In the genomic region with DNA sequence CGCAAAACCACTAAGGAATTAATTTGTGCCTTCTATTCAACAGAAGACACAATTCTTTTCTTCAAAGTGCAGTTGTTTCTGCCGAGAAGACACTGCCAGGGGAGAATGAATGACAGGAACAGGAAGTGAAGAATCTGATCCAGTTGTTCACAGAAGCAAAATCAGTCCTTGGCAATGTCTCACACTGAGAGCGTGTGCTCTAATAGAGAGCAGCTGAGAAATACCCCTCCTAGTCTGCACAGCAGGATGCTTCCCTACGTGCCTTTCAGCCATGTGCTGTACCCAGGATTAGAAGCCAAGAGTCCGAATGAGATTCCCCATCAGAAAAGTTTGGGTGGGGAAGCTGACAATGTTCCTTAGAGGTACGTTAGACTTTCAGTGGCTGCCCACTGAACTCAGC, we compare ENCODE assay signal across 23 mouse cellular contexts. TPM values are rescaled to one million over a fixed set of nuclear protein-coding genes. Genes with fewer than 3 reads are reported as not detected.
DNase-seq lines count a peak whose midpoint lies in the region; ATAC-seq and TF ChIP-seq lines count a peak whose summit lies in the region.
"Had no signal": no experiment of that assay in that cellular context is flagged by ENCODE, and none has a peak within 500 bp of the region (broad histone marks: within the 10 kb centered on the region; RNA-seq: fewer than 3 reads in every experiment).

No protein-coding gene starts in this region.

- no peak overlapping the region for H3K9ac ChIP-seq in forebrain, postnatal 0 days
- H3K9ac ChIP-seq in forebrain, embryonic 13.5 days = no peak overlapping the region
- H3K9ac ChIP-seq: embryonic facial prominence, embryonic 13.5 days; heart, embryonic 13.5 days had no signal

- peak; percentile 20 for DNase-seq in embryo, embryonic 10 days (ENCODE audit: low spot score)
- no peak for DNase-seq in embryo, embryonic 9.5 days (ENCODE audit: extremely low spot score)
- no peak for DNase-seq in forebrain, postnatal 0 days
- DNase-seq in brain, adult 2 months (ENCODE audit: low read depth, low spot score) = peak; percentile 6
- DNase-seq in layer of hippocampus, adult 2 months (ENCODE audit: low spot score in 2 of 2) = no peak
- DNase-seq in kidney, postnatal 4 days = no peak
- DNase-seq: adrenal gland, adult 8-10 months; adrenal gland, postnatal 36 days; B cell, adult 2 months; cerebellum, adult 11-12 months; cerebellum, adult 9-10 months; cerebellum, postnatal 25 days; gastrocnemius, postnatal 36 days; heart, adult 11 months; heart, postnatal 36 days had no signal

- no peaks in the 10 kb centered on the region for H3K36me3 ChIP-seq in forebrain, postnatal 0 days (ENCODE audit: insufficient read depth)
- H3K36me3 ChIP-seq in forebrain, embryonic 13.5 days (ENCODE audit: poor library complexity, severe bottlenecking) = no peaks in the 10 kb centered on the region
- H3K36me3 ChIP-seq in myocyte (ENCODE audit: control insufficient read depth, insufficient read depth) = no peaks in the 10 kb centered on the region
- H3K36me3 ChIP-seq: embryonic facial prominence, embryonic 13.5 days; G1E; heart, embryonic 13.5 days had no signal

- no peak overlapping the region for H3K4me2 ChIP-seq in forebrain, postnatal 0 days (ENCODE audit: low read depth)
- H3K4me2 ChIP-seq in forebrain, embryonic 13.5 days = no peak overlapping the region
- H3K4me2 ChIP-seq in myocyte (ENCODE audit: low read depth) = peak overlapping the region; percentile 2
- H3K4me2 ChIP-seq: embryonic facial prominence, embryonic 13.5 days; heart, embryonic 13.5 days had no signal

- 15% methylated on average over 6 of the region's 6 CpGs for WGBS in forebrain, postnatal 0 days
- 20% methylated on average over 6 of the region's 6 CpGs for WGBS in forebrain, embryonic 13.5 days

- H3K4me3 ChIP-seq in forebrain, postnatal 0 days (ENCODE audit: low read depth, low read length) = no peak overlapping the region
- H3K4me3 ChIP-seq in forebrain, embryonic 13.5 days = no peak overlapping the region
- H3K4me3 ChIP-seq in myocyte = no peak overlapping the region
- no peak overlapping the region for H3K4me3 ChIP-seq in layer of hippocampus, adult 2 months
- H3K4me3 ChIP-seq: embryonic facial prominence, embryonic 13.5 days; heart, embryonic 13.5 days had no signal

- H3K27ac ChIP-seq in forebrain, postnatal 0 days (ENCODE audit: low read depth, low read length) = no peak overlapping the region
- H3K27ac ChIP-seq in forebrain, embryonic 13.5 days = no peak overlapping the region
- H3K27ac ChIP-seq in layer of hippocampus, adult 2 months = no peak overlapping the region
- H3K27ac ChIP-seq: embryonic facial prominence, embryonic 13.5 days; heart, embryonic 13.5 days had no signal

- peaks cover 4% of the 10 kb centered on the region; the same call in 1 of the 2 replicates for H3K4me1 ChIP-seq in forebrain, postnatal 0 days (ENCODE audit: insufficient read depth)
- H3K4me1 ChIP-seq in forebrain, embryonic 13.5 days = no peaks in the 10 kb centered on the region
- H3K4me1 ChIP-seq: heart, embryonic 13.5 days had no signal

- no peaks in the 10 kb centered on the region for H3K79me2 ChIP-seq in myocyte (ENCODE audit: control insufficient read depth, insufficient read depth)

- no peak overlapping the region for H3ac ChIP-seq in myocyte (ENCODE audit: control insufficient read depth, insufficient read length)

- no peaks in the 10 kb centered on the region for H3K27me3 ChIP-seq in forebrain, postnatal 0 days (ENCODE audit: insufficient read depth, low read length)
- no peaks in the 10 kb centered on the region for H3K27me3 ChIP-seq in forebrain, embryonic 13.5 days
- H3K27me3 ChIP-seq in myocyte (ENCODE audit: control insufficient read depth, insufficient read depth, insufficient read length) = no peaks in the 10 kb centered on the region
- H3K27me3 ChIP-seq: heart, embryonic 13.5 days had no signal

- no peak for TF ChIP-seq CTCF in forebrain, postnatal 0 days (IDR thresholded peaks at IDR 0.05; ENCODE audit: low read depth)
- TF ChIP-seq CTCF in layer of hippocampus, adult 2 months (conservative IDR thresholded peaks at IDR 0.05) = no peak

- no peaks in the 10 kb centered on the region for H3K9me3 ChIP-seq in forebrain, postnatal 0 days (ENCODE audit: low read length)
- H3K9me3 ChIP-seq in forebrain, embryonic 13.5 days (replicated peaks) = no peaks in the 10 kb centered on the region
- H3K9me3 ChIP-seq: embryonic facial prominence, embryonic 13.5 days; heart, embryonic 13.5 days had no signal

- ATAC-seq in forebrain, postnatal 0 days = peak; percentile 27; the same call in 1 of the 2 replicates
- no peak for ATAC-seq in forebrain, embryonic 13.5 days
- ATAC-seq: CD4-positive, CD25-positive, alpha-beta regulatory T cell, adult 4 months; hindbrain, embryonic 16.5 days; inflammation-experienced regulatory T-cells, adult 6 months had no signal

- no peak for TF ChIP-seq POLR2A in myocyte (IDR thresholded peaks at IDR 0.05; ENCODE audit: insufficient read length, low read depth)

TF ChIP-seq in myocyte, 11 proteins besides CTCF, POLR2A, EP300 and RAD21:
- TF ChIP-seq REST (IDR thresholded peaks at IDR 0.05; ENCODE audit: insufficient read depth, insufficient read length) = no peak
- TF ChIP-seq E2F4 (IDR thresholded peaks at IDR 0.05; ENCODE audit: insufficient read depth) = no peak
- no peak for TF ChIP-seq CEBPB (IDR thresholded peaks at IDR 0.05; ENCODE audit: insufficient read depth, poor library complexity, severe bottlenecking)

RNA-seq across cellular contexts. Expression of a gene that starts 55.3 kb away (rescaled TPM):
- 2.0 and 4.6 TPM in 2 replicates for total RNA-seq in forebrain, postnatal 0 days (2014; rRNA removed)
- 0.73 and 1.8 TPM in 2 replicates for polyA plus RNA-seq in forebrain, postnatal 0 days (2015; fragmentation: Nextera tagmentation; extraction: Ambion mirVana)
- 0.41 and 0.73 TPM in 2 replicates for polyA plus RNA-seq in forebrain, embryonic 13.5 days (2015; fragmentation: Nextera tagmentation; extraction: Ambion mirVana)
- polyA plus RNA-seq in myocyte (2012; fragmentation: generic; extraction: Trizol) = 0.25 TPM
- 1 to 10 TPM; 5.2 to 5.9 TPM for total RNA-seq in layer of hippocampus, adult 2 months (2021)
- total RNA-seq: G1E; gastrocnemius, postnatal 36 days; heart, postnatal 36 days had no signal
- polyA plus RNA-seq: G1E had no signal

Comparison
In these comparisons a context has a peak if more than half of its experiments do, and no peak if none do; other contexts are left out.
1. DNase-seq: peak in embryo, embryonic 10 days (single experiment) and brain, adult 2 months (single experiment); none in embryo, embryonic 9.5 days (single experiment), forebrain, postnatal 0 days (single experiment), layer of hippocampus, adult 2 months (0 of 2) and kidney, postnatal 4 days (0 of 2).